ENCODE assay signal across 8 mouse cellular contexts in genomic region chr11:75679439-75680171, GRCm38 (mm10). TPM values are rescaled to one million over a fixed set of nuclear protein-coding genes. Genes with fewer than 3 reads are reported as not detected.
DNase-seq lines count a peak whose midpoint lies in the region; ATAC-seq and TF ChIP-seq lines count a peak whose summit lies in the region.

No protein-coding gene starts in this region.

- peaks cover 3% of the 10 kb centered on the region; the same call in 1 of the 2 replicates for H3K4me1 ChIP-seq in embryonic facial prominence, embryonic 11.5 days (ENCODE audit: control insufficient read depth, insufficient read depth, low read length)
- peaks cover 12% of the 10 kb centered on the region; the same call in 1 of the 2 replicates for H3K4me1 ChIP-seq in kidney, adult 2 months (ENCODE audit: control insufficient read depth, insufficient read depth, low read length)
- H3K4me1 ChIP-seq in liver, embryonic 13.5 days (replicated peaks), result peaks cover 43% of the 10 kb centered on the region
- H3K4me1 ChIP-seq in stomach, embryonic 14.5 days (ENCODE audit: control insufficient read depth, insufficient read depth, low read length), result peaks cover 7% of the 10 kb centered on the region

- peak; percentile 62 to 67 for DNase-seq in B cell, adult 2 months
- DNase-seq in Patski (ENCODE audit: low read depth, low spot score), result no peak
- peak; percentile 68 for DNase-seq in embryonic facial prominence, embryonic 11.5 days (ENCODE audit: low spot score)
- DNase-seq in heart, adult 8-10 months (ENCODE audit: low spot score), result peak; percentile 65
- DNase-seq in kidney, adult 2 months, result peak; percentile 78
- DNase-seq in liver, embryonic 13.5 days, result peak; percentile 64

- H3K79me2 ChIP-seq in myocyte (ENCODE audit: control insufficient read depth, insufficient read depth), result peaks cover 53% of the 10 kb centered on the region

- H3K27me3 ChIP-seq in Patski, result no peaks in the 10 kb centered on the region
- H3K27me3 ChIP-seq in embryonic facial prominence, embryonic 11.5 days (ENCODE audit: control insufficient read depth, insufficient read depth, low read length), result no peaks in the 10 kb centered on the region
- H3K27me3 ChIP-seq in kidney, adult 2 months (replicated peaks; ENCODE audit: control insufficient read depth, insufficient read depth, low read length), result no peaks in the 10 kb centered on the region
- no peaks in the 10 kb centered on the region for H3K27me3 ChIP-seq in liver, embryonic 13.5 days
- no peaks in the 10 kb centered on the region for H3K27me3 ChIP-seq in myocyte (ENCODE audit: control insufficient read depth, insufficient read depth, insufficient read length)
- no peaks in the 10 kb centered on the region for H3K27me3 ChIP-seq in stomach, embryonic 14.5 days (ENCODE audit: control insufficient read depth, insufficient read depth, low read length)

- POLR2A ChIA-PET in Patski (lab: Charles Lee), result interaction anchor here (0.9 to 1.5 kb wide), 3 partner anchors 20 to 50 kb away, joined by 3 to 5 read pairs (median 3); no protein-coding TSS in a partner anchor

- H3K27ac ChIP-seq in embryonic facial prominence, embryonic 11.5 days (replicated peaks; ENCODE audit: low read depth, low read length), result peak overlapping the region; percentile 83
- H3K27ac ChIP-seq in kidney, adult 2 months (ENCODE audit: insufficient read depth, low read depth, low read length), result peak overlapping the region; percentile 84
- H3K27ac ChIP-seq in liver, embryonic 13.5 days, result peak overlapping the region; percentile 94
- H3K27ac ChIP-seq in stomach, embryonic 14.5 days (ENCODE audit: low read length), result peak overlapping the region; percentile 90

- in situ Hi-C loops in Patski (cut with MboI; ENCODE audit: low pct_unique_long_range_greater_than_20kb), result no loop called here

- H3K9me3 ChIP-seq in embryonic facial prominence, embryonic 11.5 days (replicated peaks; ENCODE audit: control insufficient read depth, low read length), result no peaks in the 10 kb centered on the region
- no peaks in the 10 kb centered on the region for H3K9me3 ChIP-seq in liver, embryonic 13.5 days (replicated peaks)
- no peaks in the 10 kb centered on the region for H3K9me3 ChIP-seq in stomach, embryonic 14.5 days (ENCODE audit: control insufficient read depth, low read depth, low read length)

- H3ac ChIP-seq in myocyte (ENCODE audit: control insufficient read depth, insufficient read length), result peak overlapping the region; percentile 89

- H3K4me2 ChIP-seq in embryonic facial prominence, embryonic 11.5 days (ENCODE audit: low read depth, low read length), result peak overlapping the region; percentile 68
- H3K4me2 ChIP-seq in liver, embryonic 13.5 days, result peak overlapping the region; percentile 89
- peak overlapping the region; percentile 68 for H3K4me2 ChIP-seq in myocyte (ENCODE audit: low read depth)
- peak overlapping the region; percentile 73 for H3K4me2 ChIP-seq in stomach, embryonic 14.5 days (replicated peaks; ENCODE audit: low read depth, low read length)

- H3K9ac ChIP-seq in embryonic facial prominence, embryonic 11.5 days (replicated peaks; ENCODE audit: low read length), result peak overlapping the region; percentile 88
- H3K9ac ChIP-seq in liver, embryonic 13.5 days, result peak overlapping the region; percentile 98
- peak overlapping the region; percentile 87 for H3K9ac ChIP-seq in stomach, embryonic 14.5 days (replicated peaks; ENCODE audit: low read depth, low read length)

- TF ChIP-seq CTCF in Patski (IDR thresholded peaks at IDR 0.05), result peak; percentile 41
- peak; percentile 54 for TF ChIP-seq CTCF in kidney, adult 2 months (conservative IDR thresholded peaks at IDR 0.05; ENCODE audit: insufficient read depth, insufficient read length, low read depth, low read length)

- ATAC-seq in Patski, result peak; percentile 32
- peak; percentile 76 for ATAC-seq in embryonic facial prominence, embryonic 11.5 days (replicated peaks; ENCODE audit: insufficient number of reproducible peaks, low FRiP score, low TSS enrichment, low read depth)
- peak; percentile 66 for ATAC-seq in liver, embryonic 13.5 days (ENCODE audit: low read depth)
- ATAC-seq in stomach, embryonic 14.5 days (ENCODE audit: insufficient number of reproducible peaks, insufficient read depth, low FRiP score, low read depth), result peak; percentile 68

- peak overlapping the region; percentile 100 for H3K4me3 ChIP-seq in embryonic facial prominence, embryonic 11.5 days (ENCODE audit: low read depth, low read length)
- peak overlapping the region; percentile 90 for H3K4me3 ChIP-seq in kidney, adult 2 months (ENCODE audit: insufficient read depth, low read depth, low read length)
- peak overlapping the region; percentile 94 for H3K4me3 ChIP-seq in liver, embryonic 13.5 days (replicated peaks)
- peak overlapping the region; percentile 78 for H3K4me3 ChIP-seq in myocyte
- peak overlapping the region; percentile 94 for H3K4me3 ChIP-seq in stomach, embryonic 14.5 days (ENCODE audit: low read depth, low read length)

- no peak for TF ChIP-seq POLR2A in kidney, adult 2 months (IDR thresholded peaks at IDR 0.05; ENCODE audit: low read depth, low read length)
- TF ChIP-seq POLR2A in myocyte (IDR thresholded peaks at IDR 0.05; ENCODE audit: insufficient read length, low read depth), result no peak

- CTCF ChIA-PET in Patski (lab: Charles Lee), result no interaction called here

- under 1% methylated on average over 36 of the region's 43 CpGs for WGBS in embryonic facial prominence, embryonic 11.5 days
- WGBS in kidney, adult 2 months, result under 1% methylated on average over 43 of the region's 43 CpGs
- 0% methylated on average over 43 of the region's 43 CpGs for WGBS in liver, embryonic 13.5 days (ENCODE audit: insufficient replicate concordance)
- 1% methylated on average over 43 of the region's 43 CpGs for WGBS in stomach, embryonic 14.5 days

- no peaks in the 10 kb centered on the region for H3K36me3 ChIP-seq in embryonic facial prominence, embryonic 11.5 days (replicated peaks; ENCODE audit: control insufficient read depth, insufficient read depth, low read depth, low read length)
- H3K36me3 ChIP-seq in kidney, adult 2 months (ENCODE audit: control insufficient read depth, insufficient read depth, low read length), result no peaks in the 10 kb centered on the region
- H3K36me3 ChIP-seq in liver, embryonic 13.5 days, result peaks cover 25% of the 10 kb centered on the region
- peaks cover 16% of the 10 kb centered on the region for H3K36me3 ChIP-seq in myocyte (ENCODE audit: control insufficient read depth, insufficient read depth)
- H3K36me3 ChIP-seq in stomach, embryonic 14.5 days (ENCODE audit: control insufficient read depth, insufficient read depth, low read length), result peaks cover 2% of the 10 kb centered on the region

TF ChIP-seq in myocyte, 11 proteins besides CTCF, POLR2A, EP300 and RAD21:
- no peak for TF ChIP-seq MYOG (IDR thresholded peaks at IDR 0.05; ENCODE audit: control insufficient read depth in 1 of 3, insufficient read depth in 1 of 3, insufficient read length in 2 of 3, low read depth in 2 of 3)
- TF ChIP-seq MYOD1 (IDR thresholded peaks at IDR 0.05; ENCODE audit: control insufficient read depth in 1 of 3, insufficient read length in 2 of 3, low read depth in 2 of 3), result no peak
- TF ChIP-seq SRF (IDR thresholded peaks at IDR 0.05; ENCODE audit: control insufficient read depth, insufficient read length, low read depth), result peak; percentile 1
- no peak for TF ChIP-seq MAX (IDR thresholded peaks at IDR 0.05; ENCODE audit: low read depth)
- TF ChIP-seq POLR2AphosphoS2 (IDR thresholded peaks at IDR 0.05; ENCODE audit: insufficient read length, low read depth), result peak; percentile 22
- no peak for TF ChIP-seq E2F4 (IDR thresholded peaks at IDR 0.05; ENCODE audit: insufficient read depth)
- no peak for TF ChIP-seq REST (IDR thresholded peaks at IDR 0.05; ENCODE audit: insufficient read depth, insufficient read length)
- no peak for TF ChIP-seq CEBPB (IDR thresholded peaks at IDR 0.05; ENCODE audit: insufficient read depth, poor library complexity, severe bottlenecking)
- no peak for TF ChIP-seq USF1 (IDR thresholded peaks at IDR 0.05; ENCODE audit: low read depth)

RNA-seq across cellular contexts. Expression of gene Crk, which starts 0.5 kb away (rescaled TPM):
- 116 TPM for polyA plus RNA-seq in Patski (2021)
- polyA plus RNA-seq in embryonic facial prominence, embryonic 11.5 days (2014; fragmentation: Nextera tagmentation; extraction: Ambion mirVana), result 118 and 119 TPM in 2 replicates
- 10 to 100 TPM; 73.0 to 84.5 (median 75.2) TPM for total RNA-seq in heart, adult 8-10 months (2022)
- polyA plus RNA-seq in kidney, adult 2 months (2012; rRNA removed), result 48.4 and 62.4 TPM in 2 replicates
- polyA plus RNA-seq in liver, embryonic 13.5 days (2015; fragmentation: Nextera tagmentation; extraction: Ambion mirVana), result 37.1 and 41.6 TPM in 2 replicates
- polyA plus RNA-seq in myocyte (2012; fragmentation: generic; extraction: Trizol), result 34.5 TPM
- 101 and 104 TPM in 2 replicates for polyA plus RNA-seq in stomach, embryonic 14.5 days (2014; fragmentation: Nextera tagmentation; extraction: Ambion mirVana)

RNA-seq across cellular contexts. Expression of gene Myo1c, which starts 29.3 kb away (rescaled TPM):
- polyA plus RNA-seq in Patski (2021) (121 TPM), myocyte (2012; fragmentation: generic; extraction: Trizol) (177 TPM)
- 14.1 and 14.5 TPM in 2 replicates for polyA plus RNA-seq in embryonic facial prominence, embryonic 11.5 days (2014; fragmentation: Nextera tagmentation; extraction: Ambion mirVana)
- 10 to 100 TPM; 84.0 to 98.9 (median 92.7) TPM for total RNA-seq in heart, adult 8-10 months (2022)
- 88.9 and 99.7 TPM in 2 replicates for polyA plus RNA-seq in kidney, adult 2 months (2012; rRNA removed)
- polyA plus RNA-seq in liver, embryonic 13.5 days (2015; fragmentation: Nextera tagmentation; extraction: Ambion mirVana), result 18.3 and 23.0 TPM in 2 replicates
- polyA plus RNA-seq in stomach, embryonic 14.5 days (2014; fragmentation: Nextera tagmentation; extraction: Ambion mirVana), result 31.2 and 34.3 TPM in 2 replicates

RNA-seq across cellular contexts. Expression of gene Inpp5k, which starts 48.8 kb away (rescaled TPM):
- polyA plus RNA-seq in Patski (2021) (32.9 TPM), myocyte (2012; fragmentation: generic; extraction: Trizol) (20.7 TPM)
- polyA plus RNA-seq in embryonic facial prominence, embryonic 11.5 days (2014; fragmentation: Nextera tagmentation; extraction: Ambion mirVana), result 17.3 and 21.9 TPM in 2 replicates
- total RNA-seq in heart, adult 8-10 months (2022), result 10 to 100 TPM; 29.3 to 34.3 (median 32.3) TPM
- polyA plus RNA-seq in kidney, adult 2 months (2012; rRNA removed), result 69.1 and 71.5 TPM in 2 replicates
- polyA plus RNA-seq in liver, embryonic 13.5 days (2015; fragmentation: Nextera tagmentation; extraction: Ambion mirVana), result 12.9 and 13.9 TPM in 2 replicates
- 25.9 and 27.7 TPM in 2 replicates for polyA plus RNA-seq in stomach, embryonic 14.5 days (2014; fragmentation: Nextera tagmentation; extraction: Ambion mirVana)

RNA-seq across cellular contexts. Expression of gene Ywhae, which starts 53.1 kb away (rescaled TPM):
- polyA plus RNA-seq in Patski (2021), result 860 TPM
- 1,573 and 1,672 TPM in 2 replicates for polyA plus RNA-seq in embryonic facial prominence, embryonic 11.5 days (2014; fragmentation: Nextera tagmentation; extraction: Ambion mirVana)
- 100 to 1,000 TPM; 471 to 532 (median 523) TPM for total RNA-seq in heart, adult 8-10 months (2022)
- polyA plus RNA-seq in kidney, adult 2 months (2012; rRNA removed), result 194 and 274 TPM in 2 replicates
- 325 and 423 TPM in 2 replicates for polyA plus RNA-seq in liver, embryonic 13.5 days (2015; fragmentation: Nextera tagmentation; extraction: Ambion mirVana)
- 612 TPM for polyA plus RNA-seq in myocyte (2012; fragmentation: generic; extraction: Trizol)
- polyA plus RNA-seq in stomach, embryonic 14.5 days (2014; fragmentation: Nextera tagmentation; extraction: Ambion mirVana), result 887 and 916 TPM in 2 replicates
